Mouse (Mus musculus): ENCODE measurements around the gene Sec14l4. TPM values are rescaled to one million over a fixed set of nuclear protein-coding genes. Genes with fewer than 3 reads are reported as not detected.

The Sec14l4 gene
- polyA plus RNA-seq, 1 experiment from 2014 or later, result 35.9 TPM

DNA sequence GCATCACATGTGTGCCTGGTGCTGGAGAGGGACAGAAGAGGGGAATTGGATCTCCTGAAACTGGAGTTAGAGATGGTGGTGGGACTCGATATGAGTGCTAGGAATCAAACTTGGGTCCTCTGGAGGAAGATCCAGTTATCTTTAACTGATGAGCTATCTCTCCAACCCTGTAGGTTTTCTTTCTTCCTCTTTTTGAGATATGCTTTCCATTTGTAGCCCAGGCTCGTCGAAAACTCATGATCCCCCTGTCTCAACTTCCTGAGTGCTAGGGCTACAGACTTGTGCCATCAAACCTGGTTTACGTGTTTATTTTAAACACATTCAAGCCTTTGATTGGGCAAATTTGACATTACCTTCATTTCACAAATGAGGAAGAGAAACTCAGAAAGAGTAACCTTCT lies 2.9 kb downstream of the Sec14l4 start:
- Histone ChIP-seq H3K4me1 (ENCODE audit: insufficient read depth, low read depth, low read length) (peaks cover 3% of the 10 kb centered on the region; the same call in 1 of the 2 replicates), H3K36me3 (ENCODE audit: insufficient read depth, low read length) (no peaks in the 10 kb centered on the region), H3K27me3 (replicated peaks; ENCODE audit: insufficient read depth, low read length) (no peaks in the 10 kb centered on the region), H3K27ac (ENCODE audit: low read length) (no peak overlapping the region), H3K9ac (replicated peaks; ENCODE audit: low read depth) (no peak overlapping the region), H3K9me3 (ENCODE audit: low read length) (no peaks in the 10 kb centered on the region), H3K4me2 (replicated peaks; ENCODE audit: low read depth, low read length) (no peak overlapping the region), H3K4me3 (ENCODE audit: low read depth, low read length) (no peak overlapping the region)
- DNase-seq (ENCODE audit: low spot score) (no peak), ATAC-seq (no peak)
- no peak for TF ChIP-seq CTCF (IDR thresholded peaks at IDR 0.05)
- TF ChIP-seq EP300 (IDR thresholded peaks at IDR 0.05), result no peak
- WGBS, result 66% methylated on average over 4 of the region's 4 CpGs

- H3K9me3 ChIP-seq (ENCODE audit: low read length), result no peaks in the 10 kb centered on the region
- no peaks in the 10 kb centered on the region for H3K36me3 ChIP-seq (ENCODE audit: insufficient read depth, low read length)
- peak overlapping the region; percentile 34 for H3K27ac ChIP-seq (ENCODE audit: low read length)
- TF ChIP-seq EP300 (IDR thresholded peaks at IDR 0.05) (no peak), CTCF (IDR thresholded peaks at IDR 0.05) (no peak)
- no peaks in the 10 kb centered on the region for H3K27me3 ChIP-seq (replicated peaks; ENCODE audit: insufficient read depth, low read length)
- H3K9ac ChIP-seq (replicated peaks; ENCODE audit: low read depth), result no peak overlapping the region
- DNase-seq (ENCODE audit: low spot score), result peak; percentile 65
- peaks cover 3% of the 10 kb centered on the region; the same call in 1 of the 2 replicates for H3K4me1 ChIP-seq (ENCODE audit: insufficient read depth, low read depth, low read length)
- 56% methylated on average over 18 of the region's 18 CpGs for WGBS
- ATAC-seq, result peak; percentile 42
- H3K4me2 ChIP-seq (replicated peaks; ENCODE audit: low read depth, low read length), result no peak overlapping the region
- no peak overlapping the region for H3K4me3 ChIP-seq (ENCODE audit: low read depth, low read length)
Observed at GRCm38 (mm10) chr11:4035116-4035892, 4.0 kb downstream of the Sec14l4 start.

- DNase-seq (ENCODE audit: low spot score), result peak; percentile 81
- H3K9ac ChIP-seq (replicated peaks; ENCODE audit: low read depth), result no peak overlapping the region
Observed at GRCm38 (mm10) chr11:4035916-4036315, 4.7 kb downstream of the Sec14l4 start.

DNA sequence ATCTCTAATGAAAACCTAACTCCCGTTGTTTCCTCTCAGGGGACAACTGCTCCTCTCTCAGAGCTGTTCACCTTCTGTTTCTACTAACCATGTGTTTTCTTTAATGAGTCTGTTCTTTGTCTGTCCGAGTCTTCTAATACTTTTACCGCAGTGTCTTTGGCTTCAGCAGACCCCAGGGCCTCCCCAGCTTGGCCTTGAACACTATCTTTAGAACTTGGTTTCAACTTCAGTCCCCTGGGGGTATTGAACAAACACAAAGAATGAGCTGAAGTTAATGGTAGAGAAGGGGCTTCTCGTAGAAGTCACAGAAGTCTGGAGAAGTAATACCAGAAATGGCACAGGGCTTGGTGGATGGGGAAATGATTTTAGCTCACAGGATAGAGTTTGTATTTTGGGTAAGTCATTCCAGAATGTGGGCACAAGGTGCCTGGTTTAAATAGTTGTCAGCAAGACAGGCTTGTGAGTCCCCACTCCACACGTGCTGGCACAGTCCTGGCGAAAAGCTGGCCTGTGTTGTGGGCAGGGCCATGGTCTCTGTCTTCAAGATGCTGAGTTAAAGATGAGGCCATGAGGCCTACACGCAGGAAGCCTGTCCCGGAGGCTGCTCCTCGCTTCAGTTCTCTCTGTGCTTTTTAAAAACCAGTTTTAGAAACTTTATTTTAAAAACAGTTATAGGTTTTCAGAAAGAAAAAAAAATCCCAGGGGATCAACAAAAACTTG lies 5.3 kb downstream of the Sec14l4 start:
- no peak overlapping the region for H3K4me2 ChIP-seq (replicated peaks; ENCODE audit: low read depth, low read length)
- H3K27me3 ChIP-seq (replicated peaks; ENCODE audit: insufficient read depth, low read length), result no peaks in the 10 kb centered on the region
- no peak for DNase-seq (ENCODE audit: low spot score)
- peak overlapping the region; percentile 34 for H3K27ac ChIP-seq (ENCODE audit: low read length)
- no peaks in the 10 kb centered on the region for H3K36me3 ChIP-seq (ENCODE audit: insufficient read depth, low read length)
- no peak overlapping the region for H3K9ac ChIP-seq (replicated peaks; ENCODE audit: low read depth)
- peaks cover 3% of the 10 kb centered on the region; the same call in 1 of the 2 replicates for H3K4me1 ChIP-seq (ENCODE audit: insufficient read depth, low read depth, low read length)
- ATAC-seq, result no peak
- H3K9me3 ChIP-seq (ENCODE audit: low read length), result no peaks in the 10 kb centered on the region
- TF ChIP-seq CTCF (IDR thresholded peaks at IDR 0.05) (no peak), EP300 (IDR thresholded peaks at IDR 0.05) (no peak)
- H3K4me3 ChIP-seq (ENCODE audit: low read depth, low read length), result no peak overlapping the region
- WGBS, result 65% methylated on average over 9 of the region's 9 CpGs

More at GRCm38 (mm10) chr11:4035916-4036315, 4.7 kb downstream of the Sec14l4 start:
- Histone ChIP-seq H3K9me3 (ENCODE audit: low read length) (no peaks in the 10 kb centered on the region), H3K4me2 (replicated peaks; ENCODE audit: low read depth, low read length) (no peak overlapping the region), H3K27me3 (replicated peaks; ENCODE audit: insufficient read depth, low read length) (no peaks in the 10 kb centered on the region), H3K36me3 (ENCODE audit: insufficient read depth, low read length) (no peaks in the 10 kb centered on the region), H3K4me3 (ENCODE audit: low read depth, low read length) (no peak overlapping the region), H3K4me1 (ENCODE audit: insufficient read depth, low read depth, low read length) (peaks cover 3% of the 10 kb centered on the region; the same call in 1 of the 2 replicates), H3K27ac (ENCODE audit: low read length) (peak overlapping the region; percentile 34)
- TF ChIP-seq CTCF (IDR thresholded peaks at IDR 0.05), result no peak
- peak; percentile 91 for TF ChIP-seq EP300 (IDR thresholded peaks at IDR 0.05)
- peak; percentile 51 for ATAC-seq
- 53% methylated on average over 6 of the region's 6 CpGs for WGBS

DNA sequence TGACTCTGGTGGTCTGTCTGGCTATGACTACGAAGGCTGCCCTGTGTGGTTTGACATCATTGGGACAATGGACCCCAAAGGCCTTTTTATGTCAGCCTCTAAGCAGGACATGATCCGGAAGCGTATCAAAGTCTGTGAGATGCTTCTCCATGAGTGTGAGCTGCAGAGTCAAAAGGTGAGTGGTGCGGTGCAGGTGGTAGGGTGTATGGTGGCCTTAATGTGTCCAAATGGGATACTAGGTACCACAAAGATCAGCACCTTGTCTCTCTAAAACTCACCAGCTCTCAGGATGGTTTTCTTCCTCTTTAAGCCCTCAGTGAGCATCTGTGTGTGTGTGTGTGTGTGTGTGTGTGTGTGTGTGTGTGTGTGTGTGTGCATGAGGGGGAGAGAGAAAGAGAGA lies 8.7 kb downstream of the Sec14l4 start:
- DNase-seq (ENCODE audit: low spot score) (no peak), ATAC-seq (no peak)
- Histone ChIP-seq H3K9ac (replicated peaks; ENCODE audit: low read depth) (no peak overlapping the region), H3K27me3 (replicated peaks; ENCODE audit: insufficient read depth, low read length) (no peaks in the 10 kb centered on the region), H3K27ac (ENCODE audit: low read length) (no peak overlapping the region), H3K4me3 (ENCODE audit: low read depth, low read length) (no peak overlapping the region), H3K9me3 (ENCODE audit: low read length) (no peaks in the 10 kb centered on the region), H3K4me2 (replicated peaks; ENCODE audit: low read depth, low read length) (no peak overlapping the region), H3K36me3 (ENCODE audit: insufficient read depth, low read length) (no peaks in the 10 kb centered on the region), H3K4me1 (ENCODE audit: insufficient read depth, low read depth, low read length) (no peaks in the 10 kb centered on the region)
- 97% methylated on average over 4 of the region's 4 CpGs for WGBS
- no peak for TF ChIP-seq EP300 (IDR thresholded peaks at IDR 0.05)
- TF ChIP-seq CTCF (IDR thresholded peaks at IDR 0.05), result no peak

DNA sequence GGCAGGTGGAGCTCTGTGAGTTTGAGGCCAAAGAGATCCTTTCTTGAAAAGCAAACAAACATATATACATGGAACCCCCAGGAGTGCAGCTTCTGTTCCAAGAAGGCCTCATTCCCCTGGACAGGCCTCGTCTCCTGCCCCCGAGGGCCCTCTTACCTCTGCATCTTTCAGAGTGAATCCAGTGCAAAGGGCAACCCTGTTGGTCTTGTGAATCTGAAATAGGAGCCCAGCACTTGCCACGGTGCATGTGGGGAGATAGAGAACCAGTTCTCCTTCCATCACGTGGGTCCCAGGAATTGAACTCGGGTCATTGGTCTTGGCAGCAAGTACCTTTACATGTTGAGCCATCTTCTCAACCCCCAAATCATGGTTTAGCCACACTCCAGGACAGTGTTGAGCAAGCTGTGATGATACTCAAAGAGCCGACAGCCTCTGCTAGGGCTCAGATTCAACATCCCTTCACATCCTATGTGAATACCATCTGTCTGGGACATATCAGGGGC lies 9.9 kb downstream of the Sec14l4 start:
- Histone ChIP-seq H3K27ac (ENCODE audit: low read length) (no peak overlapping the region), H3K4me1 (ENCODE audit: insufficient read depth, low read depth, low read length) (no peaks in the 10 kb centered on the region), H3K9me3 (ENCODE audit: low read length) (no peaks in the 10 kb centered on the region), H3K4me2 (replicated peaks; ENCODE audit: low read depth, low read length) (no peak overlapping the region), H3K9ac (replicated peaks; ENCODE audit: low read depth) (no peak overlapping the region), H3K36me3 (ENCODE audit: insufficient read depth, low read length) (no peaks in the 10 kb centered on the region), H3K4me3 (ENCODE audit: low read depth, low read length) (no peak overlapping the region), H3K27me3 (replicated peaks; ENCODE audit: insufficient read depth, low read length) (no peaks in the 10 kb centered on the region)
- TF ChIP-seq EP300 (IDR thresholded peaks at IDR 0.05) (no peak), CTCF (IDR thresholded peaks at IDR 0.05) (no peak)
- DNase-seq (ENCODE audit: low spot score) (no peak), ATAC-seq (no peak)
- WGBS, result 69% methylated on average over 6 of the region's 6 CpGs

Data from lung, postnatal 0 days (tissue).